Mouse (Mus musculus): ENCODE measurements around the gene Zfp36l2. TPM values are rescaled to one million over a fixed set of nuclear protein-coding genes. Genes with fewer than 3 reads are reported as not detected.
A peak's percentile ranks its signal among the peaks of the same experiment; 100 is the strongest.

Gene Zfp36l2
- polyA plus RNA-seq, 1 experiment from 2014 or later, result 12.0 TPM

GRCm38 (mm10) chr17:84163066-84163785, 24.5 kb downstream of the Zfp36l2 start:
- no peak overlapping the region for H3K27ac ChIP-seq (replicated peaks)
- DNase-seq (ENCODE audit: low spot score), result no peak

GRCm38 (mm10) chr17:84162211-84162760, 25.5 kb downstream of the Zfp36l2 start:
- Histone ChIP-seq H3K27me3 (replicated peaks; ENCODE audit: low read depth, poor library complexity, severe bottlenecking) (peaks cover 30% of the 10 kb centered on the region), H3K27ac (replicated peaks) (no peak overlapping the region), H3K4me1 (peaks cover 47% of the 10 kb centered on the region), H3K9me3 (no peaks in the 10 kb centered on the region), H3K36me3 (replicated peaks) (no peaks in the 10 kb centered on the region), H3K4me3 (no peak overlapping the region)
- 91% methylated on average over 8 of the region's 8 CpGs for WGBS
- no peak for DNase-seq (ENCODE audit: low spot score)

More at GRCm38 (mm10) chr17:84163066-84163785, 24.5 kb downstream of the Zfp36l2 start:
- H3K4me1 ChIP-seq, result peaks cover 41% of the 10 kb centered on the region
- WGBS, result 85% methylated on average over 12 of the region's 12 CpGs
- H3K9me3 ChIP-seq, result no peaks in the 10 kb centered on the region
- H3K27me3 ChIP-seq (replicated peaks; ENCODE audit: low read depth, poor library complexity, severe bottlenecking), result peaks cover 21% of the 10 kb centered on the region
- no peak overlapping the region for H3K4me3 ChIP-seq
- no peaks in the 10 kb centered on the region for H3K36me3 ChIP-seq (replicated peaks)

- Histone ChIP-seq H3K27me3 (replicated peaks; ENCODE audit: low read depth, poor library complexity, severe bottlenecking) (peaks cover 40% of the 10 kb centered on the region), H3K36me3 (replicated peaks) (no peaks in the 10 kb centered on the region), H3K4me3 (no peak overlapping the region), H3K27ac (replicated peaks) (peak overlapping the region; percentile 63), H3K4me1 (peaks cover 52% of the 10 kb centered on the region), H3K9me3 (no peaks in the 10 kb centered on the region)
- no peak for DNase-seq (ENCODE audit: low spot score)
- 41% methylated on average over 6 of the region's 6 CpGs for WGBS
These were observed 26.4 kb downstream of the Zfp36l2 start for GRCm38 (mm10) chr17:84161231-84161854.

GRCm38 (mm10) chr17:84158891-84159290, 28.9 kb downstream of the Zfp36l2 start:
- no peak for DNase-seq (ENCODE audit: low spot score)
- H3K36me3 ChIP-seq (replicated peaks), result no peaks in the 10 kb centered on the region
- H3K27ac ChIP-seq (replicated peaks), result 0 out of 2 replicates have a peak overlapping the region, but pooled peaks have one; percentile 5
- H3K27me3 ChIP-seq (replicated peaks; ENCODE audit: low read depth, poor library complexity, severe bottlenecking), result peaks cover 57% of the 10 kb centered on the region
- no peaks in the 10 kb centered on the region for H3K9me3 ChIP-seq
- H3K4me3 ChIP-seq, result no peak overlapping the region
- H3K4me1 ChIP-seq, result peaks cover 64% of the 10 kb centered on the region
- 41% methylated on average over 15 of the region's 15 CpGs for WGBS

- Histone ChIP-seq H3K27me3 (replicated peaks; ENCODE audit: low read depth, poor library complexity, severe bottlenecking) (peaks cover 61% of the 10 kb centered on the region), H3K4me1 (peaks cover 63% of the 10 kb centered on the region), H3K4me3 (no peak overlapping the region), H3K36me3 (replicated peaks) (no peaks in the 10 kb centered on the region), H3K9me3 (no peaks in the 10 kb centered on the region), H3K27ac (replicated peaks) (no peak overlapping the region; the same call in 1 of the 2 replicates)
- DNase-seq (ENCODE audit: low spot score), result no peak
- WGBS, result 91% methylated on average over 12 of the region's 12 CpGs
These were observed 29.3 kb downstream of the Zfp36l2 start for GRCm38 (mm10) chr17:84158461-84158795.

- Histone ChIP-seq H3K9me3 (no peaks in the 10 kb centered on the region), H3K27me3 (replicated peaks; ENCODE audit: low read depth, poor library complexity, severe bottlenecking) (peaks cover 67% of the 10 kb centered on the region), H3K27ac (replicated peaks) (peak overlapping the region; percentile 25; the same call in 1 of the 2 replicates), H3K4me3 (no peak overlapping the region), H3K4me1 (peaks cover 58% of the 10 kb centered on the region), H3K36me3 (replicated peaks) (no peaks in the 10 kb centered on the region)
- whole genome bisulfite sequencing, result 64% methylated on average over 6 of the region's 6 CpGs
- no peak for DNase-seq (ENCODE audit: low spot score)
These were observed 29.8 kb downstream of the Zfp36l2 start for GRCm38 (mm10) chr17:84157743-84158460.

GRCm38 (mm10) chr17:84156748-84157742, 30.7 kb downstream of the Zfp36l2 start:
- H3K4me1 ChIP-seq, result peaks cover 57% of the 10 kb centered on the region

GRCm38 (mm10) chr17:84156227-84156573, 31.5 kb downstream of the Zfp36l2 start:
- no peak overlapping the region; the same call in 1 of the 2 replicates for H3K27ac ChIP-seq (replicated peaks)

More at GRCm38 (mm10) chr17:84156748-84157742, 30.7 kb downstream of the Zfp36l2 start:
- no peak overlapping the region; the same call in 1 of the 2 replicates for H3K27ac ChIP-seq (replicated peaks)
- peaks cover 75% of the 10 kb centered on the region for H3K27me3 ChIP-seq (replicated peaks; ENCODE audit: low read depth, poor library complexity, severe bottlenecking)
- no peaks in the 10 kb centered on the region for H3K36me3 ChIP-seq (replicated peaks)
- no peak for DNase-seq (ENCODE audit: low spot score)
- H3K9me3 ChIP-seq, result no peaks in the 10 kb centered on the region
- 37% methylated on average over 19 of the region's 19 CpGs for WGBS
- no peak overlapping the region for H3K4me3 ChIP-seq

GRCm38 (mm10) chr17:84155516-84156226, 32.1 kb downstream of the Zfp36l2 start:
- Histone ChIP-seq H3K9me3 (no peaks in the 10 kb centered on the region), H3K36me3 (replicated peaks) (no peaks in the 10 kb centered on the region), H3K27ac (replicated peaks) (no peak overlapping the region; the same call in 1 of the 2 replicates), H3K4me1 (peaks cover 52% of the 10 kb centered on the region), H3K27me3 (replicated peaks; ENCODE audit: low read depth, poor library complexity, severe bottlenecking) (peaks cover 84% of the 10 kb centered on the region), H3K4me3 (no peak overlapping the region)
- WGBS, result 78% methylated on average over 8 of the region's 8 CpGs
- no peak for DNase-seq (ENCODE audit: low spot score)

More at GRCm38 (mm10) chr17:84156227-84156573, 31.5 kb downstream of the Zfp36l2 start:
- Histone ChIP-seq H3K4me3 (no peak overlapping the region), H3K36me3 (replicated peaks) (no peaks in the 10 kb centered on the region), H3K9me3 (no peaks in the 10 kb centered on the region), H3K27me3 (replicated peaks; ENCODE audit: low read depth, poor library complexity, severe bottlenecking) (peaks cover 84% of the 10 kb centered on the region), H3K4me1 (peaks cover 57% of the 10 kb centered on the region)
- DNase-seq (ENCODE audit: low spot score), result no peak
- WGBS, result 37% methylated on average over 13 of the region's 13 CpGs

GRCm38 (mm10) chr17:84155029-84155338, 32.8 kb downstream of the Zfp36l2 start:
- WGBS, result 89% methylated on average over 6 of the region's 6 CpGs

GRCm38 (mm10) chr17:84154302-84155028, 33.3 kb downstream of the Zfp36l2 start:
- Histone ChIP-seq H3K36me3 (replicated peaks) (no peaks in the 10 kb centered on the region), H3K9me3 (no peaks in the 10 kb centered on the region), H3K4me3 (no peak overlapping the region), H3K4me1 (peaks cover 61% of the 10 kb centered on the region), H3K27ac (replicated peaks) (0 out of 2 replicates have a peak overlapping the region, but pooled peaks have one; percentile 63), H3K27me3 (replicated peaks; ENCODE audit: low read depth, poor library complexity, severe bottlenecking) (peaks cover 75% of the 10 kb centered on the region)
- WGBS, result 84% methylated on average over 11 of the region's 11 CpGs
- no peak for DNase-seq (ENCODE audit: low spot score)

More at GRCm38 (mm10) chr17:84155029-84155338, 32.8 kb downstream of the Zfp36l2 start:
- peaks cover 77% of the 10 kb centered on the region for H3K27me3 ChIP-seq (replicated peaks; ENCODE audit: low read depth, poor library complexity, severe bottlenecking)
- no peak overlapping the region for H3K27ac ChIP-seq (replicated peaks)
- H3K9me3 ChIP-seq, result no peaks in the 10 kb centered on the region
- no peak overlapping the region for H3K4me3 ChIP-seq
- peaks cover 56% of the 10 kb centered on the region for H3K4me1 ChIP-seq
- H3K36me3 ChIP-seq (replicated peaks), result no peaks in the 10 kb centered on the region
- DNase-seq (ENCODE audit: low spot score), result no peak

Data from embryonic facial prominence, embryonic 10.5 days (tissue).